Mouse (Mus musculus) cerebellum, postnatal 4 days (tissue): ENCODE data around the gene Gk2.

Experiments
- DNase-seq, 2 experiments: peaks; one replicate each; pipeline ENCODE4 v3.0.0; 2022; ENCODE audit warnings: low spot score in 2 of 2, mixed read lengths in 1 of 2

Gene Gk2

GRCm38 (mm10) chr5:97456816-97457215, at the start of gene Gk2:
Gene Gk2 (minus strand): TSS chr5:97457021.
- DNase-seq, result no peak

- no peak for DNase-seq
Measured at GRCm38 (mm10) chr5:97498041-97498440, 41.2 kb upstream of the Gk2 start.

- no peak for DNase-seq
Measured at GRCm38 (mm10) chr5:97495488-97496092, 38.8 kb upstream of the Gk2 start.

- DNase-seq, result no peak
Measured at GRCm38 (mm10) chr5:97493421-97493820, 36.6 kb upstream of the Gk2 start.

- no peak for DNase-seq
Measured at GRCm38 (mm10) chr5:97486141-97486540, 29.3 kb upstream of the Gk2 start.

GRCm38 (mm10) chr5:97479991-97480390, 23.2 kb upstream of the Gk2 start:
- no peak for DNase-seq

- peak in 1 of 2 experiments; percentile 21 for DNase-seq
Measured at GRCm38 (mm10) chr5:97467246-97467645, 10.4 kb upstream of the Gk2 start.

- DNase-seq, result peak in 1 of 2 experiments; percentile 46
Measured at GRCm38 (mm10) chr5:97466430-97467158, 9.8 kb upstream of the Gk2 start.

GRCm38 (mm10) chr5:97465956-97466355, 9.1 kb upstream of the Gk2 start:
- DNase-seq, result peak in 1 of 2 experiments; percentile 10

GRCm38 (mm10) chr5:97462856-97463255, 6.0 kb upstream of the Gk2 start:
- no peak for DNase-seq

GRCm38 (mm10) chr5:97451451-97451850, 5.4 kb downstream of the Gk2 start:
- DNase-seq, result no peak

GRCm38 (mm10) chr5:97444191-97444590, 12.6 kb downstream of the Gk2 start:
- DNase-seq, result no peak

GRCm38 (mm10) chr5:97432512-97432911, 24.3 kb downstream of the Gk2 start:
- no peak for DNase-seq

GRCm38 (mm10) chr5:97429976-97430375, 26.8 kb downstream of the Gk2 start:
- DNase-seq, result no peak

GRCm38 (mm10) chr5:97421669-97422068, 35.2 kb downstream of the Gk2 start:
- no peak for DNase-seq

- DNase-seq, result no peak
Measured at GRCm38 (mm10) chr5:97417185-97417584, 39.6 kb downstream of the Gk2 start.

- peak in 1 of 2 experiments; percentile 57 for DNase-seq
Measured at GRCm38 (mm10) chr5:97415837-97416236, 41.0 kb downstream of the Gk2 start.

- DNase-seq, result no peak
Measured at GRCm38 (mm10) chr5:97413716-97414115, 43.1 kb downstream of the Gk2 start.

GRCm38 (mm10) chr5:97410190-97410589, 46.6 kb downstream of the Gk2 start:
- DNase-seq, result no peak

- DNase-seq, result no peak
Measured at GRCm38 (mm10) chr5:97409234-97409704, 47.6 kb downstream of the Gk2 start.
